Mouse (Mus musculus) heart, postnatal 25 days (tissue): Measurements from ENCODE around the gene Ccdc33. TPM values are rescaled to one million over a fixed set of nuclear protein-coding genes. Genes with fewer than 3 reads are reported as not detected.

Source experiments
- DNase-seq: peaks from one replicate; pipeline ENCODE4 v3.0.0; 2022; ENCODE audit warnings: low spot score
- intact Hi-C: fragments of 180-260 bp; cut with DNase I; formaldehyde crosslinking; loops from one replicate; pipeline ENCODE4 v1.15.1; 2025
- total RNA-seq, 2 experiments: library from RNA; stranded (reverse); gene quantifications; 2 replicates each; pipeline ENCODE4 v1.2.3; 2021

Gene Ccdc33
- total RNA-seq, 2 experiments from 2014 or later, result not detected

DNA sequence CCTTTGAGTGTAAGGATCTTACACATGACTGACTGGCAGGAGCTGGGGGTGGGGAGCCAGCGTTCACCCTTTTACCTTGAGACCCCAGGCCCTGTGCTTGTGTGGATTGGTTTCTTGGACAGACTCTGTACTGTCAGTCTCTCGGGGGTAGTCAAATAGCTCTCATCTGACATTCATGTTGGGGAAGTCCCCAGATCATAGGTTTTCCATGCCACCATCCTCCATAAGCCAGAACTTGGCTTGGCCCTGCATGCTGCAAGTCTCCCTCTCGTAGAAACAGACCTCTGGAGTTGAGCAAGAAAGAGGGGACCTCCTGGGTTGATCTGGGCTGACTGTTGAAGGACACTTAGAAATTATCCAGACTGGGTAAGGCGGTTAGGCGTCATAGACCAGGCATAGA lies 100.2 kb downstream of the Ccdc33 start:
- no peak for DNase-seq
- intact Hi-C loops, result no loop called here

DNA sequence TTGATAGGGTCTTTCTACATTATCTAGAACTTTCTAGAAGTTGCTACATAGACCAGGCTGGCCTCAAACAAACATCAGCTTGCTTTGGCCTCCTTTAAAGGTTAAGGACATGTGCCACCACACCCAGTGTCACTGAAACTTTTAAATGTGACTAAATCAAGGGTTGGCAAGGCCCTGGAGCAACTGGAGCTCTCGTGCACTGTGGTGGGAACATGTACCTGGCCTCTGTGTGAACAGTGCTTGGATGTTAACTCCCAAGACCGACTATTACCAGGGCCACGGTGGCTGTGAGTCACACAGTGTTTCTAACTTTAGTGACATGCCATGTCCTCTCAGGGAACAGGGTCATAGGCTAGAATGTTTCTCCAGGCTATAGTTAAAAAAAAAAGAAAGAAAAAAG lies 101.7 kb downstream of the Ccdc33 start:
- no peak for DNase-seq
- intact Hi-C loops, result no loop called here

DNA sequence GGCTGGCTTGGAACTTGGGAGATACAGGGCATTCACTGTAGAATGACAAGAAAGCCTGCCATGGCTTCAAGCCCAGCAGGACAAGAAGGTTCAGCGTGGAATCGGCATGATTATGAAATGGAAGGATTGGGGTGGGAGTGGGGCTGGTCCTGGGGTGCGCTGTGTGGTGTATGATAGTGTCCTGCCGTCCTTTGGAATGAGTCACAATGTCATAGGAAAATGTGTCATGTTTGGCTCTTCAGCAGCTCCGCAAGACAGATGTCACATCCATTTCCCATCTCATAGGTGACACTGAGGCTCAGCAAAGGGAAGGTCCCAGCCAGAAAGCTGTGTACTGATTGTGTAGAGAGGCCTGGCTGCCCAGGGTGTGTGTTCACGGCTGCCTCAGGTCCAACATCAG lies 102.8 kb downstream of the Ccdc33 start:
- intact Hi-C loops, result no loop called here
- DNase-seq, result no peak

DNA sequence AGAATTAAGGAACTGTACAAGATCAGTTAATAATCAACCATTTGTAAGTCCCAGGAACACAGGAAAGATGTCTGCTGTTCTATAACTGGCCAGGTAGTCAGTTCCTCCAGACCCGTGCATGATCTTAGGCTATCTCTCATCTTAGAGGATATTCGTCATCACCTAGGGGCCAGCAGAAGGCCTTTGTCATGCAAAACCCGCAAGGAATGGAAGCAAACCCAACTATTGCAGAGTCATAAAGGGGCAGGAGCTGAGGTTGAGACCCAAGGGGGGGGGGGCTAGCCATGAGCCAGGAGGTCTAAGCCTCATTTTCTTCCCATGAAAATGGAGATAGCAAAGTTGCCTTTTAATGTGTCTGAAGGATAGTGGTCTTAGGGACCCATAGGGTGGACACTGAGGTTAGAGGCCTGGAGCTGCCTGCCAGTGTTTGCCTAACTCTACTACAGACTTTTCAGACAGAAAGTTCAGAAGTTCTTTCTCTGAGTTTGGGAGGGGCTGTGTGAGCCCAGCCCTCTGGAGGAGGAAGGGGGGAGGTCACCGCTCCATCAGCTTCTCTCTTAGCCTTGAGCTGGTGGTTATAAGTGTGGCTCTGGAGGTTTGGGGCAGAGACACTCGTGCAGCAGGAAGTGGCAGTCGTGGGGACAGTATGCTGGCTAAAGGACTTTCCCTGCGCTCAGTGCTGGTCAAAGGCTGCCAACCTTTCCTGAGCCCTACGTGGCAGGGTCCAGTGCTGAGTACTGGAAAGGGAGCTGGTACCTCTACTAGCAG lies 104.0 kb downstream of the Ccdc33 start:
- DNase-seq, result no peak
- intact Hi-C loops, result no loop called here

DNA sequence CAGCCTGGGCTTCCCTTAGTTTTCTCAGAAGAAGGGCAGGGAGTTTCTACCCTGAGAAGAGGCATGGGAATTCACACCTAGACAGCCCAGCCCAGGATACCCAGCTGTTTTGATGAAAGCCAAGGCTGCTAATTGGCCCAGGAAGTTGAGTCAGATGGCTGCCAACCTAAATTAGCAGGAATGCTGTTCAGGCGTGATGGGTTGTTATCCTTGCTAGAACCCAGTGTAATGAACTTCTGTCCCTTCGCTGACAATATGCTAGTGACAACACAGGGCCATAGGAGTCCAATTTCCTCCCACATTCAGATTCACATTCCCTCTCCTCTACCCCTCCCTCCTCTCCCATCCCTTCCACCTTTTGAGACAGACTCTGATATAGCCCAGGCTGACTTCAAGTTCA lies 105.7 kb downstream of the Ccdc33 start:
- DNase-seq, result no peak
- intact Hi-C loops, result no loop called here

DNA sequence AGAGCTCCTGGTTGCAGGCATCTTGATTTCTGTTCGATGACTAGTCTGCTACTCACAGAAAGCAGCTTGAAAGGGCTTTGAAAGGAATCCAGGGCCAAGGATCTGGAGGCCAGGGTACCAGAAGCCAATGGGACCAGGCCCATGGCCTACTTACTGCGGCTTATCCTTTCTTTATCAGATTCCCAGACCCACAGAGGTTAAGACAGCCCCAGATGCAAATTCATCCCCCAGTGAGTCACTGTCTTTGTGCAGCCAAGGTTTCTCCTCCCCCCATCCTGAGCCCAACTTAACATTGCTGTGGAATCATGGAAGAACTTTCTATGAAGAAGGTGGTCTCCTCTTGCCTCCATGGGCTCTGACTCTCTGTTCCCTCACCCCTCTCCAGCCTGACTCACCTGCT lies 106.1 kb downstream of the Ccdc33 start:
- no peak for DNase-seq
- intact Hi-C loops, result no loop called here

DNA sequence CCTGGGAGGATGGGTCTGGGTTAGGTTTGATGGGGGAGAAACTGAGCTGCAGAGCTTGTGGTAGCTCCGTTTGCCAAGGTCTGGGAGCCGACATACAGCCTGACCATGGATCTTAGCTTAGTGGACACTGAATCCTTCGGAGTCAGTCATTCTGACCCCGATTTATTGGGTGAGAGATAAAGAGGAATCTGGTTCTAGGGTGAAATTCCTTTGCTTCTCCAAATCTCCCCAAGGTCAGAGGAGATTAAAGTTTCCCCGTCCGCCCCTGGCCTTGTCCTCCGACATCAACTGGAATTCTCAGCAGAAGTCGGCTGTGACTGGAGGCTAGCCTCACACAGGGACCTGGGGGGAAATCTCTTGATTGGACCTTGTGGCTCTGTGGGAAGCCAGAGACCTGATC lies 107.1 kb downstream of the Ccdc33 start:
- intact Hi-C loops, result no loop called here
- no peak for DNase-seq

DNA sequence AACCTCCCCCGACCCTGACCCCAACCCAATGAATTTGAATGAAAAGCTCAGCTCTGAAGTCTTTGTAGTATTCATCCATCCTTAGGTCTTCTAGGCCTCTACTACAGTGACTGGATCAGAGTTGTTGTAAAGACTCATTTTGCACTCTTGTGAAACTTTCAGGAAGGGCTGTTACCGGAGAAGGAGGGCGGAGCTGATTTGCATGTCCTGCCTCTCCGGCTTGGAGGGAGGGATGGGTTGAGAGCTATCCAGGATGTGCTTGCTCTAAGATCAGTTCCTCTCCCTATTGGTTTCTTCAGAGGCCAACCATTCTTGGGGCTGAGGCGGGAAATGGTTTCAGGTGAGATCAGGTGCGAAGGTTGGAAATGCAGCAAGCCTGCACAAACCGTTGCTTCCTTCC lies 107.6 kb downstream of the Ccdc33 start:
- intact Hi-C loops, result no loop called here
- DNase-seq, result no peak

DNA sequence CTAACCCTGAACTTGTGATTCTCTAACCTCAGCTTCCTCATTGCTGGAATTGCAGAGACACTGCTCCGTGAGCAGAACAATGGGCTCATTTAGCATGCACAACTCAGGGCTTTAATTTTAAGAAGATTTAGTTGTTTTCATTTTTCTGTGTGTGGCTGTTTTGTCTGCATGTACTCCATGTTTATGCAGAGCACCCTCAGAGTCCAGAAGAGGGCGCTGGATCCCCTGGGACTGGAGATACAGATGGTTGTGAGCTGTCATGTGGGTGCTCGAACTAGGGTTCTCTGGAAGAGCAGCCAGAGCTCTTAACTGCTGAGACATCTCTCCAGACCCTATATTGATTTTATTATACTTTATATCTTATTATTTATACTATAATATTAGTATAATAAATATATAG lies 109.0 kb downstream of the Ccdc33 start:
- intact Hi-C loops, result no loop called here

DNA sequence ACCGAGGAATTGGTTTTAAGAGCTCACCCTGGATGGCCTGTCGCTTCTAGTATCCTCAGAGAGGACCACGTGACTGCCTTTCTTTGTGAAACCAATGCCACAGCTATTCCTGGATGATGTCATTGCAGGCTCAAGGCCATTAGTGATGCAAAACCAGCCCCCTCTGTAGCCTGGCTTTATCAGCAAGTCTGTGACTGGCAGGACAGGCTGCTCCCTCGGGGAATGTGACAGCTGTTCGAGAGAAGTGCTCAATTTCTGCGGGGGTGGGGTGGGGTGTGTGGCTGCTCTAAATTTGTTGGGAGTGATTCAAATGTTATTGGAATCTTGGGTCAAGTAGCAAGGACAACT lies 109.6 kb downstream of the Ccdc33 start:
- peak; percentile 68 for DNase-seq
- intact Hi-C loops, result no loop called here

More for the DNA sequence above, 109.0 kb downstream of the Ccdc33 start:
- no peak for DNase-seq

DNA sequence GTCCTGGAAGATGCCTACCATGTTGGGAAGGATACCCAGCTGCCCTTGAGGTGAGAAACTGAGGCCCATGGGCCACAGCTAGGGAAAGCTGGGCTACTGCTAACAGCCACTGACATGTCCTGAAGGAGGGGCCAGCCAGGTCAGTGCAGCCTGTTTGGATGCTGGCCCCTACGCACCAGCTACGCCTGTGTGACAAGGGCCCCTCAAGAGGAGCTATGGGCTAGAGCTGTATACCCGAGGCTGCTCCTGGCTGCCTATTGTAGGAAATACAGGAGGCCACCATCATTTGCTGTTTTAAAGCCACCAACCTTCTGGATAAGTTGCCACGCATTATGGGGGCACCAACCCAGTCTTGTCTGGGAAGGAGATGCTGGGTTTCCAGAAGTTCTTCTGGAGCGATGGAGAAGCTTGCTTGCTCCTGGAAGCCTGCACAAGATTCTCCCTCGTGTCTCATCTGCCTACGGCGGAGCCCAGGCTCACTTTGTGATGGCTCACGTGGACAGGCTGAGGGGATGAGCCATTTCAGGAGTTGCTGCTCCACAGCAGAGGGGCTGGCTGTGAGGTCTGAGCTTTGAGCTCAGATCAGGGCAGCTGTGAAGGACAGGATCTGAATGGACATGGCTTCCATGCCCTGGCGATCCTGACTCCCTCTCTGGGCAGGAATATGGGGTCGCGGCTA lies 110.1 kb downstream of the Ccdc33 start:
- DNase-seq, result no peak
- intact Hi-C loops, result no loop called here

DNA sequence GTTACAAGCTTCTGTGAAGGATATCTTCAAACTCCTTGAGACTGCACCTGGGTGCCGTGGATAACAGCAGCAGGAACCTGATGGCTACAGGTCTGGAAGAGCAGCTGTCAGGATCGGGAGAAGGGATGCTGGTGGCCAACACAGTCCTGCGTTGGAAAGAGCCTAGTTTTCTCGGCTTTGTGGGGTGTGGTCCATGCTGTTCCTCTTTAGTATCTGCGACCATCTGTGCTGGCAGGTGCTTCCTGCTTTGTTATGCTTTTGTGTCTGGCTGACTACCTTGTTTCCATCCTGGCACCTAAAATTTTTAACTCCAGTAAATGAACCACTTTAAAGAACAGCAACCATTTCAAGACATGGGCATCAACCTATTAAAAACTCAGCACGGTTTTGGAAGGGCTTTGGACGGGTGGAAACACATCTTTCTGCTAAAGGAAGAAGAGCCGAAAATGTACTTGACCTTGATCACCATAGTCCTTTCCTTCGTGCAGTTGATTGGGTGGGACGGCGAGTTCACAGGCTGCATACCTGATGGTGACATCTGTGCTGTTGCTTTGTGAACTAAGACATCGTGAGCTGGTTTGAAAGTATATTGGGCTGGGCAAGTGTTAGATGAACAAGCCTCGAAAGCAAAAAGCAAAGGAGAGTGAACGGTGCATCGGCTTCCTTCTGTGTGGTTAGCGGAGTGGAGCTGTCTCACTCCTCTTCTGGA lies 112.7 kb downstream of the Ccdc33 start, which contains the start of gene Cyp11a1:
Cyp11a1 (plus strand) TSS at position 659 of the 709 bp plus-strand sequence.
- no peak for DNase-seq

DNA sequence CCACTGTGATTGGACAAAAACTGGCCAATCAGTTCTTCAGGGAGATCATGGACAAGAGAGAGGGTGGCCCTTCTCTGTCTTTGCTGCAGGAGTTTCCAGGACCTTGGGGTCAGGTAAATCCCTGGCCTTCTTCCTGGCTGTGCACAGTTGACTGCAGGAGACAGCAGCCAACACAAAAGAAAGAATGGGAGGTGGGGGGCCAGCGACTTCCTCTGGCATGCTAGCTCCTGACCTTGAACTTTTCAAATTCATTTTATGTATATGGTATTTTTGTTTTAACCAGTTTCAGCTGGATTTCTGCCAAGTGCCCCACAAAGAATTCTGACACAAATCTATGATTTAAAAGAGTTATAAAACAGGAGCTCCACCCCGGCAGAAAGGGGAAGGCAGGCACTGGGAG lies 115.4 kb downstream of the Ccdc33 start:
- DNase-seq, result no peak
- intact Hi-C loops, result no loop called here

More for the DNA sequence above, 112.7 kb downstream of the Ccdc33 start, which contains the start of gene Cyp11a1:
- intact Hi-C loops, result no loop called here

DNA sequence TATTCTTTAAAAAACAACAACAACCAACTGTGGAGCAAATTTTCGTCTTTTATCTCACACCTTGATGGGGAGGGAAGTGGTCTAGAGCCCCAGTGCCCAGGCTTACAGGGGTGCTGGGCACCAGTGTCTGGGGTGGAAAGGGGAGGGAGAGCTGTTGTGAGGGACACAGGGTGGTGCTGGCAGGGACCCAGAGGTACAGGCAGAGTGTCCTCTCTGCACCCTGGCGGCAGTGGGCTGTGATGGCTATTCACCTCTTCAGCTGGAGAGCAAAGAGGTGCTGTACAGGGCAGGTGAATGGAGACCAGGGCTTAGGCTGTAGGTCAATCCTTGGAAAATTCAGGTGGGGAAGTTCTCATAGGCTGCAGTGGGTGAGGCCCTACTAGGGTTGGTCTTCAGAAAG lies 118.9 kb downstream of the Ccdc33 start:
- DNase-seq, result no peak
- intact Hi-C loops, result loop anchor here (2.0 to 5.0 kb wide), 2 partner anchors 237 to 341 kb away; no protein-coding TSS in a partner anchor

DNA sequence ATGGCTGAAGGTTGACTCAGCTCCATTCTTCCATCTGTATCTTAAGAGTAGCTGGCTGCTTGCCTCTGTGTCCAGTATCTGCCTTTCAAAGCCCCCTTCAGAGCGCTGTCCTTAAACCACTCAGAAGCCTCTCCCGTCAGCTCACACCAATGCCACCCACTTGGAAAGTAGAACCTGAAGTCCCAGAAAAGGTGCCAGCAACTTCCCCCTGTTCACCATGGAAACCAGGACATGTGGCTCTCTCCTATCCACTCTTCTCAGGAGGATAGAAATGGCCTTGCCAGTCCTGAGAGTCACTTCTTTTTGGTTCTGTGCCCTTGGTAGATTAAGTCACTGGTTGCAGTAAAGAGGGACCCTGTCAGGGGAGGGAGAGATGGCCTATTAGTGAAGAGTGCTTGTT lies 119.9 kb downstream of the Ccdc33 start:
- no peak for DNase-seq
- intact Hi-C loops, result loop anchor here (1.0 to 5.0 kb wide), 4 partner anchors 63 to 340 kb away; no protein-coding TSS in a partner anchor

DNA sequence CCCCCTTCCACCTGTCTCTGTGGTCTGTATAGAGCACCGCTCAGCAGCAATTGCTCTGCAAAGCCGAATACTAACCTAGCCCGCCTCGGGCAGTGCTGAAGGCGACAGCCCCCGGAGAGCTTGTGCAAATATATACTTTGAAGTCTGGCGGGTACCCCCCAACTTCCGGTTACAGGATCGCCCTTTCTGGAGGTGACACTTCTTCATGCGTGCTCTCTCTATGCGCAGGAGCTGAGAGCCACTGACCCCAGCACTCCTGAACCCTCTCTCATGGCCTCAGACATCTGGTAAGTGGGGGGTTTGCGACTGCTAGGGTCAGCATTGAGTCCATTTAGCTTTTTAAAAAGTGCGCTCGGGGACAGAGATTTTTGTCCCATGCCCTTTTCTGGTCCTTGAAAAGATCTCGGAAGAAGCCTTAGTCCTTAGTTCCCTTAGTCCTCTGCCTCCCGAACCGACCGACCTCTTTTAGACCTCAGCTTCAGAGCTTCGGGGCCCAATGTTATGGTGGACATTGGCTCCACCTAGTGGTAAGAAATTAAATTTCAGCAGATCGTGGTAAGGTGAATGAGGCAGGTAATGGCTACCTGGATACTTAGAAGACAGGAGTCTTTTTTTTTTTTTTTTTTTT lies 120.5 kb downstream of the Ccdc33 start:
- intact Hi-C loops, result loop anchor here (1.0 to 5.0 kb wide), 4 partner anchors 63 to 339 kb away; no protein-coding TSS in a partner anchor
- DNase-seq, result no peak

DNA sequence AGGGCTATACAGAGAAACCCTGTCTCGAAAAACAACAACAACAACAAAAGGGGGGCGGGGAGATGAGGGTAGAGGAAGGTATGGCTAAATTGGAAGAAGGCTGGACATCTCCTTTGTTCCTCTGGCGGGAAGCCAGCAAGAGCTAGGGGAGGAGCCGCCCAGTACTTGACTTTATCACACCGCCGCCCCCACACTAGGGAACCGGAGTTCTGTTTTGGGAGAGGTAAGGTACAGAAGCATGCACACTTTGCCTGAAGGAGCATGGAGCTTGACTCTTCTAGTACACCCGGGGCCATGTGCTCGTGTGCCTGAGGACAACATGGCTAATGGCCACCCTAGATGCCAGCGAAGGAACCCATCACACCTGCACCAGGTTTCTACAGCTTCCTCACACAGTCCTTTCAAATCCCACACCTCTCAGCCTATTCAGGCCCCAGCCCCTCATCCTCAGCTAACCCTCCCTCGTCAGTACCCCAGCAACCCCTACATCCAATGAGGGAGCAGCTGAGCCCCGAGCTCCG lies 121.1 kb downstream of the Ccdc33 start:
- intact Hi-C loops, result loop anchor here (1.0 to 5.0 kb wide), 4 partner anchors 62 to 339 kb away; no protein-coding TSS in a partner anchor
- DNase-seq, result no peak

DNA sequence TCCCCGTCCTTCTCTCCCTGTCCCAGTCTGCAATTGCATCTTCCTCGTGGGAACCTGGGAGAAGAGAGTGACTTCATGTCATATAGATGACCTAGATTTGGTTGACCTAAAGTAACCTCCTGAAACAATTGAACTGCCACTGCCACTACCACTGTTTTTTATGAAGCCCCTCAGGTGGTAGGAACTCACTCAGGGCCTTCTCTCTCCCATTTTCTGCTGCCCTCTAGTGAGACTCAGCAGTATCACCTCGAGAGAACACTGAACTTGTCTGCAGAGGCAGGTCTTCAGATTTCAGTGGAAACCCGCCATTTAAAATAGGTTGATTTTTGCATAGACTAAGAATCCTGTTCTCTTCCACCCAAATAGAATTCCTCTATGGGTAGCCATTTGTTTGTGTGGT lies 123.3 kb downstream of the Ccdc33 start:
- DNase-seq, result no peak
- intact Hi-C loops, result loop anchor here (5.0 kb wide), 1 partner anchor 233 kb away; no protein-coding TSS in a partner anchor

DNA sequence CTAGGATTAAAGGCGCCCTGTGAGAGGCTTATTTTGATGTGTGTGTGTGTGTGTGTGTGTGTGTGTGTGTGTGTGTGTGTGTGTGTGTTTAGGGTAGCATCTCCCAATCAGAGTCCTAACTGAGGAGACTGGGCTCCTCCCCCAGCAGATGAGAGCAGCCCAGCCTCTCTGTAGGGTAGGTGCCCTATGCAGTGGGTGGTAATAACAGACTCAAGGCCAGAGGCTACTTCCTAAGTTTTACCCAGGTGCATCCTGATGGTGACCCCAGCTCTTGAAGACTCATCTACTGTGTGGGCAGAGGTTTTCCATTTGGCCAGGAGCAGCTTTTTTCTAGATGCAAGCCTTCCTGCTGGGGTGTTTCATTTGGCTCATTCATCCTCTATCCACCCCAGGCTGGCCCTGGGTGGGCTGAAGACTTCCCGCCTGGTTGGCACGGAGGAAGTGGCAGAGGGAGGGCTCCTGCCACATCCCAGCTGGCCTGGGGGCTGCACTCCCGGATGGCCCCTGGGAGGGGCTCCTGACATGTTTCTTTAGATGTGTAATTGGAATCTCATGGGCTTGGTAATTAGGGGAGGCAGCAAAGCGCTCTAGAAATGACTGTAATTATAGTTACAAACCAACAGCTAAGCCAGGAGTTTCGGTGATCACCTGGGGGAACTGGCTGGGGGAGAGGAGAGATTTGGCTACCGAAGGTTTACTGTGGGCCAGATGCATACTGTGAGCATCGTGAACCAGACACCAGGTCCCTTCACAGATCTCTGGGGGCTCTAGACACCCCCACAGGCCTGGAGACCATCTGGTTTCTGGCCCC lies 125.6 kb downstream of the Ccdc33 start:
- no peak for DNase-seq
- intact Hi-C loops, result loop anchor here (1.0 kb wide), 1 partner anchor 58 kb away; no protein-coding TSS in a partner anchor
